Mouse (Mus musculus): ENCODE data around the gene Mfn2.

DNA sequence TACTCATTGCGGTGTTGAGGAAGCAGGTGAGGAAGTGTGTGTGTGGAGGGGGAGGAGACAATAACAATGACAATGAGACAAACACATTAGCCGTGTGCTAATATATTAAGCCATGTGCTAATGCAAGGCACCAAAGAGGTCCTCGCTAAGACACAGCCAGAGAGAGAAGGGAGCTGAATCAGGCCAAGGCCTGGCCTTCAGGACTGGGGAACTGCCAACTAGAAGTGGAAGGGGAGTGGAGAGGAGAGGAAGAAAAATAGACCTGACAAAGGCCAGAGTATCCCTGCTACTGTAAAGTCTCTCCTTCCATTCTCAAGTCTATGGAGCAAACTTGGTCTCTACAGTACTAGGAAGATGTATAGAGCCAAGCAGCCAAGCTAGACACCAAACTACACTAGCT lies 903 bp downstream of the Mfn2 start:
- TF ChIP-seq POLR2A (IDR thresholded peaks at IDR 0.05; ENCODE audit: control insufficient read depth, low read depth, low read length): no peak
- no peak for TF ChIP-seq CTCF (IDR thresholded peaks at IDR 0.05; ENCODE audit: control insufficient read depth, insufficient read depth, insufficient replicate concordance, low read depth, low read length)
